Mouse (Mus musculus): Measurements from ENCODE around the gene 1600002K03Rik. TPM values are rescaled to one million over a fixed set of nuclear protein-coding genes. Genes with fewer than 3 reads are reported as not detected.

Gene 1600002K03Rik
- polyA plus RNA-seq, 1 experiment = 13.7 TPM

Other genes with a start within 250 kb of the 1600002K03Rik start
- 3.2 and 3.7 TPM in 2 replicates for gene Arid3a, start 245.9 kb upstream of the 1600002K03Rik start, polyA plus RNA-seq (2012; rRNA removed)
- gene Wdr18, start 212.8 kb upstream of the 1600002K03Rik start, polyA plus RNA-seq (2012; rRNA removed) = 33.0 and 42.6 TPM in 2 replicates
- gene Grin3b, start 202.2 kb upstream of the 1600002K03Rik start, polyA plus RNA-seq (2012; rRNA removed) = 0.36 and 0.46 TPM in 2 replicates
- 201 and 219 TPM in 2 replicates for gene Tmem259, start 188.6 kb upstream of the 1600002K03Rik start, polyA plus RNA-seq (2012; rRNA removed)
- 68.5 and 75.3 TPM in 2 replicates for gene Cnn2, start 184.4 kb upstream of the 1600002K03Rik start, polyA plus RNA-seq (2012; rRNA removed)
- gene Abca7, start 176.4 kb upstream of the 1600002K03Rik start, polyA plus RNA-seq (2012; rRNA removed) = 5.5 and 8.5 TPM in 2 replicates
- 16.4 and 20.1 TPM in 2 replicates for gene Arhgap45, start 156.3 kb upstream of the 1600002K03Rik start, polyA plus RNA-seq (2012; rRNA removed)
- gene Polr2e, start 133.1 kb upstream of the 1600002K03Rik start, polyA plus RNA-seq (2012; rRNA removed) = 152 and 167 TPM in 2 replicates
- 721 and 1,178 TPM in 2 replicates for gene Gpx4, start 125.8 kb upstream of the 1600002K03Rik start, polyA plus RNA-seq (2012; rRNA removed)
- 32.3 and 38.6 TPM in 2 replicates for gene Sbno2, start 67.4 kb upstream of the 1600002K03Rik start, polyA plus RNA-seq (2012; rRNA removed)
- 108 TPM in 2 replicates for gene Stk11, start 57.1 kb upstream of the 1600002K03Rik start, polyA plus RNA-seq (2012; rRNA removed)
- gene Atp5d, start 34.3 kb upstream of the 1600002K03Rik start, polyA plus RNA-seq (2012; rRNA removed) = 561 and 619 TPM in 2 replicates
- 32.6 and 47.3 TPM in 2 replicates for gene Cbarp, start 32.1 kb upstream of the 1600002K03Rik start, polyA plus RNA-seq (2012; rRNA removed)
- gene Midn, start 24.7 kb upstream of the 1600002K03Rik start, polyA plus RNA-seq (2012; rRNA removed) = 35.1 and 46.4 TPM in 2 replicates
- 159 and 198 TPM in 2 replicates for gene Cirbp, start 7.0 kb upstream of the 1600002K03Rik start, polyA plus RNA-seq (2012; rRNA removed)
- gene Efna2, start 6.5 kb downstream of the 1600002K03Rik start, polyA plus RNA-seq (2012; rRNA removed) = 3.2 and 4.0 TPM in 2 replicates
- 52.5 and 54.1 TPM in 2 replicates for gene Mum1, start 53.5 kb downstream of the 1600002K03Rik start, polyA plus RNA-seq (2012; rRNA removed)
- 335 and 336 TPM in 2 replicates for gene Ndufs7, start 76.2 kb downstream of the 1600002K03Rik start, polyA plus RNA-seq (2012; rRNA removed)
- 252 and 295 TPM in 2 replicates for gene Gamt, start 88.1 kb downstream of the 1600002K03Rik start, polyA plus RNA-seq (2012; rRNA removed)
- gene Dazap1, start 88.5 kb downstream of the 1600002K03Rik start, polyA plus RNA-seq (2012; rRNA removed) = 43.5 and 68.3 TPM in 2 replicates
- 1,514 and 1,586 TPM in 2 replicates for gene Rps15, start 119.5 kb downstream of the 1600002K03Rik start, polyA plus RNA-seq (2012; rRNA removed)
- 1.4 and 1.5 TPM in 2 replicates for gene Apc2, start 123.0 kb downstream of the 1600002K03Rik start, polyA plus RNA-seq (2012; rRNA removed)
- gene 2310011J03Rik, start 147.6 kb downstream of the 1600002K03Rik start, polyA plus RNA-seq (2012; rRNA removed) = 55.9 and 62.7 TPM in 2 replicates
- 10.4 and 10.6 TPM in 2 replicates for gene Pcsk4, start 156.6 kb downstream of the 1600002K03Rik start, polyA plus RNA-seq (2012; rRNA removed)
- 28.7 and 51.2 TPM in 2 replicates for gene Reep6, start 157.0 kb downstream of the 1600002K03Rik start, polyA plus RNA-seq (2012; rRNA removed)
- gene Adamtsl5, start 175.5 kb downstream of the 1600002K03Rik start, polyA plus RNA-seq (2012; rRNA removed) = 11.2 and 18.2 TPM in 2 replicates
- 0.57 and 0.93 TPM in 2 replicates for gene Plk5, start 183.5 kb downstream of the 1600002K03Rik start, polyA plus RNA-seq (2012; rRNA removed)
- 13.3 and 19.1 TPM in 2 replicates for gene Mex3d, start 214.7 kb downstream of the 1600002K03Rik start, polyA plus RNA-seq (2012; rRNA removed)
- gene Mbd3, start 226.6 kb downstream of the 1600002K03Rik start, polyA plus RNA-seq (2012; rRNA removed) = 145 and 160 TPM in 2 replicates
- 1,967 and 2,574 TPM in 2 replicates for gene Uqcr11, start 233.9 kb downstream of the 1600002K03Rik start, polyA plus RNA-seq (2012; rRNA removed)

Data from gonadal fat pad, adult 2 months (tissue).